Mouse (Mus musculus): ENCODE results near the gene Fam160a1. TPM values are rescaled to one million over a fixed set of nuclear protein-coding genes. Genes with fewer than 3 reads are reported as not detected.

The Fam160a1 gene
- total and polyA plus RNA-seq, 3 experiments, result 25.0 to 68.1 (median 47.0) TPM

DNA sequence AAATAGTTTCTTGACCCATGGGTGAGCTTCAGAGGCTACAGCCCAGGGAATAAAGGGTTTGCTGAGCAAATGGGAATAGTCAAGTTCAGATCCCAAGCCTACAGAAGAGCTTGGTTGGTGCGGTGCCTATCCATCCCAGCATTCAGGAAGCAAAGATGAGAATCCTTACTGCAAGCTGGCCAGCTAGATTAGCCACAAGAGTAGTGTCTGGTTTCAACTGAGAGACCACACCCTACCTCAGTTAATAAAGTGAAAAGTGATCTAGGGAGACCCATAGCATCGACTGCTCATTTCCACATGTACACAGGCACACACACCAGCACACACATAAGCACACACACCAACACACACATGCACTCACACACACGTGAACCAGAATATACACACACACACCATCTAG, 75.3 kb downstream of the Fam160a1 start:
- Histone ChIP-seq H3K27me3 (ENCODE audit: control insufficient read depth, insufficient read depth, low read length) (no peaks in the 10 kb centered on the region), H3K9ac (ENCODE audit: low read depth, low read length) (no peak overlapping the region), H3K27ac (no peak overlapping the region), H3K4me3 (no peak overlapping the region), H3K4me1 (ENCODE audit: control insufficient read depth, insufficient read depth, low read length) (no peaks in the 10 kb centered on the region), H3K79me2 (replicated peaks; ENCODE audit: control insufficient read depth, insufficient read depth, low read length) (no peaks in the 10 kb centered on the region; the same call in 1 of the 2 replicates), H3K36me3 (ENCODE audit: control insufficient read depth, insufficient read depth, low read length) (no peaks in the 10 kb centered on the region)
- TF ChIP-seq CTCF (IDR thresholded peaks at IDR 0.05) (no peak), POLR2A (IDR thresholded peaks at IDR 0.05; ENCODE audit: insufficient read depth, low read depth, low read length) (no peak), EP300 (IDR thresholded peaks at IDR 0.05; ENCODE audit: insufficient read depth, low read depth, low read length) (no peak)
- no peak for DNase-seq
- WGBS, result 84% methylated on average over 3 of the region's 3 CpGs
- intact Hi-C loops (cut with DNase I), result no loop called here

DNA sequence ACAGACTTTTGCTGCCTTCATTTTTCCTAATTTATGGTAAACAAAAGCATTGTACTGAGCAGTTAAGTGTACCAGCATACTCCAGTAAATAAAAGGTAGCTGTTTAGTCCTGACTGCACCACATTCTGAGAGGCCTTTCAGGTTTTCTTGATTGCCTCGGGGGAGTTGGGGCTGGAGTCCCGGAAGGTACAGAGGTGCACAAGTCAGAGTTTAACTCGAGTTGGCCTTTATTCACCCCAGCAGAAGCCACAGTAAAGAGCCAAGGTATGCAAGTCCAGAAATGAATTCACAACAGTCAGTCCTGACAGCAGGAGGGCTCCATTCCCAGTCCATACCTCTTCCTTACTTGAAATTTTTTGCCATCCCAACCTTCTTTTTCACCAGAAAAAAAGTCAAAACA, 78.5 kb downstream of the Fam160a1 start:
- H3K4me3 ChIP-seq, result no peak overlapping the region
- H3K27me3 ChIP-seq (ENCODE audit: control insufficient read depth, insufficient read depth, low read length), result no peaks in the 10 kb centered on the region
- H3K36me3 ChIP-seq (ENCODE audit: control insufficient read depth, insufficient read depth, low read length), result no peaks in the 10 kb centered on the region
- no peak overlapping the region for H3K27ac ChIP-seq
- no peaks in the 10 kb centered on the region; the same call in 1 of the 2 replicates for H3K4me1 ChIP-seq (ENCODE audit: control insufficient read depth, insufficient read depth, low read length)
- DNase-seq, result no peak
- H3K9ac ChIP-seq (ENCODE audit: low read depth, low read length), result no peak overlapping the region
- intact Hi-C loops (cut with DNase I), result loop anchor here (10.0 kb wide), 1 partner anchor 1806 kb away; no protein-coding TSS in a partner anchor
- no peaks in the 10 kb centered on the region; the same call in 1 of the 2 replicates for H3K79me2 ChIP-seq (replicated peaks; ENCODE audit: control insufficient read depth, insufficient read depth, low read length)
- 67% methylated on average over 3 of the region's 3 CpGs for WGBS
- TF ChIP-seq CTCF (IDR thresholded peaks at IDR 0.05), result no peak

DNA sequence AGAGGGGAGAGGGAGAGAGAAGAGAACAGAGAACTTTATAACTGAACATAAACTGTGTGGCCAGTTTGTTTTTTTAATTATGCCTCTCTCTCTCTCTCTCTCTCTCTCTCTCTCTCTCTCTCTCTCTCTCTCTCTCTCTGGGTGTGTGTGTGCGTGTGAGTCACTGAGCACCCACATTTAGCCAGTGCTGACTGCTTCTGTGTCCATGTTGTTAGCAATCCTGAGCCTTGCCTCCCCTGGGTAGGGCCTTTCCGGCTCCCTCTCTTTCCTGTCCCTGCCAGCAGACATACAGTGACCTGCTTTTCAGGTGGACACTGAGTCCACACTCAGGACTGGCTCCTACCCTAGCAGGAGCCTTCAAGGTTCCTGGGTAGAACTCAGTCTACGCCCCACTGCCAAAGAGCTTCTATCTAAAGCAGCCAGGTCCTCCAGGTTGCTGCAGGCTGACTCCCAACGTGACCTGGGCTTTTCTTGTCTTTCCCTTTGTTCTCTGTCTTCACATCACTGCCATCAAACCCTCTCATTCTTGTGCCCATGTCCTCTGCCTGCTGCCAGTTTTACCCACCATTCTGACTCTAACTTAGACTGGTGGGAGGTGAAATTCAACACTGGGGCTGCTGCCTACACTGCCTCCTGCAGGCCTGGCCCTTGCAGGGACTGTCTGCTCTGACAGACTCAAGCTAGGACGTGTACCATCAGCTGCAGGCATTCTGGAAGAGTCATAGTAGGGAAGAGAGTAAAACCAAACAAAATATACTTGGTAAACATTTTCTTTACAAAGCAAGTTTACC, 83.0 kb downstream of the Fam160a1 start:
- Histone ChIP-seq H3K36me3 (ENCODE audit: control insufficient read depth, insufficient read depth, low read length) (no peaks in the 10 kb centered on the region), H3K4me1 (ENCODE audit: control insufficient read depth, insufficient read depth, low read length) (no peaks in the 10 kb centered on the region; the same call in 1 of the 2 replicates), H3K79me2 (replicated peaks; ENCODE audit: control insufficient read depth, insufficient read depth, low read length) (no peaks in the 10 kb centered on the region), H3K27ac (no peak overlapping the region), H3K27me3 (ENCODE audit: control insufficient read depth, insufficient read depth, low read length) (no peaks in the 10 kb centered on the region), H3K9ac (ENCODE audit: low read depth, low read length) (no peak overlapping the region), H3K4me3 (no peak overlapping the region)
- intact Hi-C loops (cut with DNase I), result loop anchor here (10.0 kb wide), 1 partner anchor 1811 kb away; no protein-coding TSS in a partner anchor
- DNase-seq, result no peak
- WGBS, result 74% methylated on average over 5 of the region's 5 CpGs
- no peak for TF ChIP-seq POLR2A (IDR thresholded peaks at IDR 0.05; ENCODE audit: insufficient read depth, low read depth, low read length)
- no peak for TF ChIP-seq CTCF (IDR thresholded peaks at IDR 0.05)
- no peak for TF ChIP-seq EP300 (IDR thresholded peaks at IDR 0.05; ENCODE audit: insufficient read depth, low read depth, low read length)

DNA sequence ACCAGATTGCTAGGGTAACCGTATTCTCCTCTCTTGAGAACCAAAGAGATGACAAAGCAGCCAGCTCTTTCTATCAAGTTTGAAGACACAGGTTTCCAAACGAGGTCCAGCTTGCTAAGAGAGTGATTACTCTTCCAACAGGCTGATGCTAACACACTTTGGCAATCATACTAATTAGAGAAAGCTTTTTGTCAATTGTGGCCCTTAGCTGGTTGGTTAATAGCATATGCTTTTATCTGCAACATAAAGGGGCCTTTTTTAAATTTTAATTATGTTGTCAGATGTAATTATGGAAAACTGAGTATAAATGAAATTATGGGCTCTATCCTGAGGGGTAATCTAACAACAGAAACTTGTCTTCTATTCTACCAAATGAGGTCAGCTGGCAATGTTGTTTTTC, 89.9 kb downstream of the Fam160a1 start:
- TF ChIP-seq EP300 (IDR thresholded peaks at IDR 0.05; ENCODE audit: insufficient read depth, low read depth, low read length), result no peak
- TF ChIP-seq CTCF (IDR thresholded peaks at IDR 0.05), result no peak
- no peak for TF ChIP-seq POLR2A (IDR thresholded peaks at IDR 0.05; ENCODE audit: insufficient read depth, low read depth, low read length)
- Histone ChIP-seq H3K27ac (no peak overlapping the region), H3K79me2 (replicated peaks; ENCODE audit: control insufficient read depth, insufficient read depth, low read length) (no peaks in the 10 kb centered on the region), H3K36me3 (ENCODE audit: control insufficient read depth, insufficient read depth, low read length) (no peaks in the 10 kb centered on the region), H3K4me3 (no peak overlapping the region), H3K4me1 (ENCODE audit: control insufficient read depth, insufficient read depth, low read length) (no peaks in the 10 kb centered on the region), H3K27me3 (ENCODE audit: control insufficient read depth, insufficient read depth, low read length) (no peaks in the 10 kb centered on the region), H3K9ac (ENCODE audit: low read depth, low read length) (no peak overlapping the region)
- DNase-seq, result no peak
- intact Hi-C loops (cut with DNase I), result no loop called here
- 58% methylated on average over 2 of the region's 2 CpGs for WGBS

DNA sequence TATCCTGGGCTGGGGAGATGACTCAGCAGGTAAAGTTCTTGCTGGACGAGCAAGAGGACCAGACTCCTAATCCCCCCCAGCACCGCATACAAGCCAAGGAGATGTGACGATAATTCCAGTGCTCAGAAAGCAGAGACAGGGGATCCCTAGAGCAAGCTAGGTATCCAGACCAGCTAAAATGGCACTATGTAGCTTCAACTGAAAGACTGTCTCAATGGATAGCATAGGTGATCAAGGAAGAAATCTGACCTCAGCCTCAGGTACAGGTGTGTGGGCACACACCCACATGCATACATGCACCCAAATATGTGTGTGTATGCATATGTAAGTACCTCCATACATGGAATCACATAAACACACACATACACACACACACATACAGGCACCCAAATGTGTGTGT, 91.1 kb downstream of the Fam160a1 start:
- H3K36me3 ChIP-seq (ENCODE audit: control insufficient read depth, insufficient read depth, low read length), result no peaks in the 10 kb centered on the region
- no peak overlapping the region for H3K4me3 ChIP-seq
- H3K27me3 ChIP-seq (ENCODE audit: control insufficient read depth, insufficient read depth, low read length), result no peaks in the 10 kb centered on the region
- TF ChIP-seq POLR2A (IDR thresholded peaks at IDR 0.05; ENCODE audit: insufficient read depth, low read depth, low read length) (no peak), CTCF (IDR thresholded peaks at IDR 0.05) (no peak), EP300 (IDR thresholded peaks at IDR 0.05; ENCODE audit: insufficient read depth, low read depth, low read length) (no peak)
- H3K4me1 ChIP-seq (ENCODE audit: control insufficient read depth, insufficient read depth, low read length), result no peaks in the 10 kb centered on the region
- H3K9ac ChIP-seq (ENCODE audit: low read depth, low read length), result no peak overlapping the region
- intact Hi-C loops (cut with DNase I), result no loop called here
- no peak for DNase-seq
- no peaks in the 10 kb centered on the region for H3K79me2 ChIP-seq (replicated peaks; ENCODE audit: control insufficient read depth, insufficient read depth, low read length)
- WGBS, result 88% methylated on average over 3 of the region's 3 CpGs
- H3K27ac ChIP-seq, result no peak overlapping the region

DNA sequence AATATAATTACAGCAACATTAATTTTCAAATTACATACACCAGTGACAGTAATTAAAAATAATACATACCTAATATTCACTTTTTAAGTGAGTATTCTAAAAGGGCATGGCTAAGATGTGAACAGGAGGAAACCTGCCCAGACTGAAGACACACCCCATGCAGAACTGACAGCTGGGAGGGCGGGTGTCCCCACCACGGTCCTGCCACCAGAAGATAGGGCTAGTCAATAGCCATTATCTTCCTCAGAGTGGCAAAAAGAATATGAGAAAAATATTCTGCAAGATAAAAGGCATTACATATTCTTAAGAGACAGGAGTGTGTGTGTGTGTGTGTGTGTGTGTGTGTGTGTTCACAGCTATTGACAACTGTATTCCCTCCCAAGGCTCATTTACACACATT, 92.0 kb downstream of the Fam160a1 start:
- H3K36me3 ChIP-seq (ENCODE audit: control insufficient read depth, insufficient read depth, low read length), result no peaks in the 10 kb centered on the region
- H3K79me2 ChIP-seq (replicated peaks; ENCODE audit: control insufficient read depth, insufficient read depth, low read length), result no peaks in the 10 kb centered on the region
- no peak overlapping the region for H3K9ac ChIP-seq (ENCODE audit: low read depth, low read length)
- no peak overlapping the region for H3K4me3 ChIP-seq
- no peak overlapping the region for H3K27ac ChIP-seq
- 68% methylated on average over 2 of the region's 2 CpGs for WGBS
- TF ChIP-seq CTCF (IDR thresholded peaks at IDR 0.05), result no peak
- TF ChIP-seq POLR2A (IDR thresholded peaks at IDR 0.05; ENCODE audit: insufficient read depth, low read depth, low read length), result no peak
- TF ChIP-seq EP300 (IDR thresholded peaks at IDR 0.05; ENCODE audit: insufficient read depth, low read depth, low read length), result no peak
- no peak for DNase-seq
- no peaks in the 10 kb centered on the region for H3K4me1 ChIP-seq (ENCODE audit: control insufficient read depth, insufficient read depth, low read length)
- no peaks in the 10 kb centered on the region for H3K27me3 ChIP-seq (ENCODE audit: control insufficient read depth, insufficient read depth, low read length)
- intact Hi-C loops (cut with DNase I), result no loop called here
